1 mouse cellular context compared by ENCODE assay signal in the genomic region with DNA sequence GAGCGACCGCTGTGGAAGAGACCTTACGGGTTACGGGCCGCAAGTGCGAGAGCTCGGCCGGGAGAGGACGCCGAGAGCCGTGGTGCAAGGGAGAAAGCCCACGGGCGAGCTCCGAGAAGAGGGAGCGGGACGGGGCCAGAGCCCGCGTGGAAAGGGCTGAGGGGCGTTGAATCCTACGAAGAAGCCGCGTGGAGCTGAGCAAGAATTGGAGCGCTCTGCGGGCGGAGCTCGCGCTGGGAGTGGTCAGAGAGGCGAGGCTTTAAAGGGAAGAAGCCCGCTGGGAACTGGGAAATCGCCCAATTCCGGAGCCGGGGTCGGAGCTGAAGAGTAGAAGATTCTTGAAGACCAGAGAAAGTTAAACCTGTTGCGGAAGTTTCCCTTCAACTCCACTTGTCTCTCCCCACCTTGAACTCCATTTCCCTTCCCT.
TF ChIP-seq lines count a peak whose summit lies in the region.

No protein-coding gene starts in this region.

TF ChIP-seq in MEL, 35 proteins besides CTCF, POLR2A, EP300 and RAD21 (continued from another document):
- TF ChIP-seq RCOR1 (IDR thresholded peaks at IDR 0.05; ENCODE audit: low read depth, low read length) (0 out of 2 replicates have a peak, but pooled peaks have one; percentile 27), MXI1 (IDR thresholded peaks at IDR 0.05; ENCODE audit: low read depth, low read length) (peak; percentile 92), POLR2AphosphoS2 (IDR thresholded peaks at IDR 0.05; ENCODE audit: low read length) (peak; percentile 4; the same call in 1 of the 2 replicates), ZMIZ1 (IDR thresholded peaks at IDR 0.05; ENCODE audit: low read depth, low read length) (no peak), MAZ (IDR thresholded peaks at IDR 0.05; ENCODE audit: low read depth, low read length) (no peak; the same call in 1 of the 2 replicates), ZKSCAN1 (IDR thresholded peaks at IDR 0.05; ENCODE audit: low read depth, low read length) (no peak), TAL1 (IDR thresholded peaks at IDR 0.05; ENCODE audit: low read length) (no peak), TBP (IDR thresholded peaks at IDR 0.05; ENCODE audit: low read depth, low read length) (peak; percentile 39; the same call in 1 of the 2 replicates), SMC3 (IDR thresholded peaks at IDR 0.05; ENCODE audit: low read depth, low read length) (peak; percentile 22; the same call in 1 of the 2 replicates), MAX (IDR thresholded peaks at IDR 0.05; ENCODE audit: low read length) (peak; percentile 59), ELF1 (IDR thresholded peaks at IDR 0.05; ENCODE audit: low read depth, low read length) (no peak), CHD2 (IDR thresholded peaks at IDR 0.05; ENCODE audit: low read length) (no peak), E2F4 (IDR thresholded peaks at IDR 0.05; ENCODE audit: borderline replicate concordance, low read depth, low read length) (peak; percentile 61; the same call in 1 of the 2 replicates), BHLHE40 (IDR thresholded peaks at IDR 0.05; ENCODE audit: borderline replicate concordance, low read depth, low read length) (no peak), MYC (IDR thresholded peaks at IDR 0.05; ENCODE audit: low read depth, low read length) (peak; percentile 90), MEF2A (IDR thresholded peaks at IDR 0.05; ENCODE audit: extremely low read depth, insufficient replicate concordance, low read depth, low read length, poor library complexity, severe bottlenecking) (no peak)
